Mouse (Mus musculus) embryo, embryonic 9.5 days (tissue): ENCODE results near the gene Polr2b.

Experiments used
- DNase-seq: peaks from one replicate; pipeline ENCODE4 v3.0.0-alpha.2; 2017; ENCODE audit errors: extremely low spot score

The Polr2b gene

DNA sequence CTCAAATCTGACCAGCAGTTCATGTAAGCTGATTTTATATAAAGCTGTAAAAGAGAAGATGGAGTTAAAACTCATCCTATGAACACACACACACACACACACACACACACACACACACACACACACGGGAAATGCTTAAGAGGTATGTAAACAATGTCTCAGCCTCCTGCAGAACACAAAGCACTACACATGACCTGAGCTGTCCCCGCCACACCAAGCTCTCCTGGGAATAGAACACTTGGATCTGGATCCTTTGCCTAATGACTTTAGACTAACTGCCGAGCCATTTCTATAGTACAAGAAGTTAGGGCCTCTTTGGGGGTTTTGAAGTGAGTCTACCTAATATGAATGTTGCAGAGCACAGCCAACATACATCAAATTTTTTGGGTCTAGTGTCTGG lies 52.2 kb downstream of the Polr2b start:
- DNase-seq = no peak

DNA sequence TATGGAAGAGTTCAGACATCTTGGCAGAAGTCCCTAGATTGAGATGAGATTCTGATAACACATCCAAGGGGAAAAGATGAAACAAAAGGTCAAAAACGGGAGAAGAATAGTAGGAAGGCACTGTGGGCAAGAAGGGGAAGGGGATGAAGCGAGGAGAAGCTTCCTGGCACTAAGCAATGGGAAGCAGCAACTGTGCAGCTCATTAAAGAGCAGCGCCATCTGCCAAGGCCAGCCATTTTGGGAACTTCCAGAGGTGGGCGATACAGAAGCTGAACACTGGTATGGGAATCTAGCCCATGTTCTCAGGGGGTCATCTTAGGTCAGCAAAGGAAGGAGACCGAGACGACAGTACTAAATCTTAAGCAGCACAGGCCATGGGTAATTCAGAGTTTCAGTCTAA lies 53.7 kb downstream of the Polr2b start:
- no peak for DNase-seq

DNA sequence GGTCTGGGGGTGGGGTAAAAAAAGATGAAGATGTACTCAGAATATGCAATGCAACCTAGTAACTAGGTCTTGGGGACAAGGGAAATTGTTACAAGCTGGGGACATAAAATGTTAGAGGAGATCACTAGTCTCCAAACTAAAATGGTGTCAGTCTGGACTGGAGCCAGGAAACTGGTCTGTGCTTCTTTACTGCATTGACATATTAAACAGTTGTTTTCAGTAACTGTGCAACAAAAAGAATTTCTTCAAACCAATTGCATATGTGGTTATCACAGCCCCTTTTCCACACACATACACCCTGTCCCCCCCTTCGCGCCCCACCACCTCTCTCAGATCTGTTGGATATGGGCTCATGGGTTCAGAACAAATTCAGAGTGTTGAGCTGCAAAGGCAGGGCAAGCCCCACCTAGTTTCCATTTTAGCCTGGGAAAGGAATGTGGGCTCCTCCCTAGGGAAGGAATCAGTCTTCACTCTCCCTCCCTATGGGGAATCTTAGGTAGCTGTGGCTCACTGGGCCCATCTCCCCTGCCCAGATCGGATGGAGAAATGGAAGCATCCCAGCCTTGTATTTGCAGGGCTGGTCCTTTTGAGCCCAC lies 54.6 kb downstream of the Polr2b start:
- no peak for DNase-seq

DNA sequence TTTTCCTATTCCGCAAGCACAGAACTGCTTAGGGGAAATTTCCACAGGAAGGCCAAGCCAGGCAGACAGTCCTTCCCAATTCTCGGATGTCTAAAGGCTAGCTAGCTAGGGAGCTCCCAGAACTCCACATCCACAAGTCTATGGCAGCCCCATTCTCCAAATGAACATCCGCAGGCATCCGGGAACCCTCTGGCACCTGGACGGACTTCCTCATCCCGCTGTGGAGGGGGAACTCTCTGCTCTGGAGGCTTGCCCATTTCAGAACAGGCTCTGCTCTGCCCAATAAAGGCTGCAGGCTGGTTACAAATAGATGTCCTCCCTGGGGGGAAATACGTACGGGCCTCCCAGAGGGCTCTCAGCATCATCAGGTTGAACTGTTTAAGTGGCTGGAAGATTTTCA lies 56.4 kb downstream of the Polr2b start:
- no peak for DNase-seq

DNA sequence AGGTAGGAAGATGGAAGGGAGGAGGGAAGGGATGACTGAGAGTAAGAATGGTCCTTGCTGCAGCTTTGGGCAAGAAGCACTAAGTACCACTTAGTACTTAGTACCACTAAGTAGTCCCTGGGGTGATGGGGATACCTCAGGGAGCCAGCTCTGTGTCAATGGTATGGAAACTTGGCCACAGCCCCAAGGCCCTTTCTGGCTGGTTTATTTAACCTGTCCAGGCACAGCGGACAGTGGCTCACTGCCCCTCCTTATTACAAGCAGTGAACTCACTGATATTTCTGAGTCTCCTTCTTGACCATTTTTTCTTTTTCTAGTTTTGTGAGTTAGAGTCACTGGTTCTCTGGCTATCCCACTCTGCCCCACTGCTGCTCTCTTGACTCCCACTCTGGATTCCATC lies 57.2 kb downstream of the Polr2b start:
- no peak for DNase-seq

DNA sequence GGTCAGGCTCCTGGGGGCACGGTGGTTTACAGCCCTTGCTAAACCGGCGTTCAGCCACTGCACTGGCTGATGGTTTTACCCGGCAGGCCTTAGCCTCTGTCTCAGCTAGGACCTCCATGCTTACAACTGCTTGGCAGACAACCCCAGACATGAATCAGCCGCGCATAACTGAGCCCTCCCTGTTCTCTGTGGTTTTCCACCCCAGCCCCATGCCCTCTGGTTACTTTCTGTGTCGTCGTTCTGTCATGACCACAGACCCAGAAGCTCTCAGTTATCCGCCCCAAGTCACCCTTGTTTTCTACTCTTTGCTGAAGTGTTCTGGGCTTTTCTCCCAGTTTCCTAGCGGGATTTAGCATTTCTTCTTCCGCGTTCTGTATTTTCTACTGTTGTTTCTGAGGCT lies 57.7 kb downstream of the Polr2b start:
- no peak for DNase-seq

DNA sequence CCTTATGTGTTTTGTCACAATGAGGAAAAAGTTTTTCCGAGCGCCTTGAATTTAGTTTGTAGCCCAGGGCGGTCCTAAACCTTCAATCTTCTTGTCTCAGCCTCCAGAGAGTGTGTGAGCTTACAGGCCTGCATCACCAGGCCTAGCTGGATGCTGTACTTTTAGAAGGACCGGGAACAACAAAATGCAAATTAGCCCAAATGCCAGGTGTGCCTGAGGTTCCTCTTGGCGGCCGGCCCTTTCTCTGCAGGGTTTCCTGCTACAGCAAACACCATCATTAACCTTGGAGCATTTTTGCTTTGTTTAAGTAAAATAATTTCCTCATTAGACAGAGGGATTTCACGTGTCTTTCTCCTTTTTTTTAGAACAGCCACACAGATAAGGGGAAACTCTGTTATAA lies 58.2 kb downstream of the Polr2b start:
- DNase-seq = no peak

DNA sequence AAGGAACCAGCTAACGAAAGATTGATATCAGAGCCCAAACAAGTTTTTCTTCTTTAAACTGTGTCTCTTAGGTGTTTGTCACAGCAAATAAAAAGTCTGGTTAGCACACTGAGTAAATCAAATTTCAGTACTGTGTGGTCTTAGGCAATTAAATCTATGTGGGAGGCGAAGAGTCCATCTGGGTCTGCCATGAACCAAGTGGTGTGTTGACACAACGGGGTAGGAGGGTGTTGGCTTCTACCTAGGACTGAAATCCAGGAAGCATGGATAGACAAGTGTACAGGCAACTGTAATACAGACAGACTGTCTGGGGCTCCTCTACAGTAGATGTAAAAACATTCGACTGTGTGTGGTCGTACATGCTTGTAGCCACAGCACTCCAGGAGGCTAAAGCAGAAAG lies 59.4 kb downstream of the Polr2b start:
- no peak for DNase-seq

DNA sequence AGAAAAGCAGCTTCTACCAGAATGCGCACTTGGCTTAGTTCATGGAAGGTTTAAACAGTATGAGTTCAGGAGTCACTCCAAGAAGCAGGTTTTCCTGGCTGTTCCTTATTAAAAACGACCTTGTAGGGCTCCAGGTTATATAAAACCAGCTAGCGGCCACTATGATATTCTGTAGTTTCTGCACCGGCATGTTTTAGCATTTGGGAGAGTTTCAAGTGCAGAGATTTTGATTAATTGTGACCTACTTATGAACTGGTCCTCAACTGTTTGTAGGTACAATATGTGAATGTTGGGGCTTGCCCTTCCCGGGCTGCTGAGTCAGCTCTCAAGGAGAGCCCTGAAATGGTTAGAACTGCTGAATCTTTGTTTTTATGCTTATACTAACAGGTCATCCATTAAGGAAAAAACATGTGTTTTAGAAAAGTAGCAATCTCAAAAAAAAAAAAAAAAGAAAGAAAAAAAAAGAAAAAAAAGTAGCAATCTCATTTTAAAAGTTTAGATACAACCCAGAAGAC lies 60.5 kb downstream of the Polr2b start:
- DNase-seq = no peak

DNA sequence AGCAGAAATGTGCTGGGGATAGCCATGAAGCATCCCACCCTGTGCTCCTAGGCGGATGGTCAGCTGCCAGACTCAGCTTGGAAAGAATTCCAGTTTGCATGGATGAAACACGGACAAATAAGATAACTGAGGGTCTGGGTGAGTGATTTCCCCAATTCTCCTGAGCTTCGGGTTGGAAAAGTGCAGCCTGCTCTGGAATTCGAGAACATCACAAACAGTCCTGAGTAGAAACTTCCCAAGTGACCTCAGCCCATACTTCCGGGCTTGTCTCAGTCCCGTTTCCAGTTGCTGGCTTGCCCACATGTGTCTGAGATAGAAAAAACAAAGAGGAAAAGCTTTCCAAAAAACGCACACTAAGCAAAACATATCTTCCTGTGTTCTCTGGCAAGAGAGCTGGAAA lies 62.3 kb downstream of the Polr2b start:
- no peak for DNase-seq

DNA sequence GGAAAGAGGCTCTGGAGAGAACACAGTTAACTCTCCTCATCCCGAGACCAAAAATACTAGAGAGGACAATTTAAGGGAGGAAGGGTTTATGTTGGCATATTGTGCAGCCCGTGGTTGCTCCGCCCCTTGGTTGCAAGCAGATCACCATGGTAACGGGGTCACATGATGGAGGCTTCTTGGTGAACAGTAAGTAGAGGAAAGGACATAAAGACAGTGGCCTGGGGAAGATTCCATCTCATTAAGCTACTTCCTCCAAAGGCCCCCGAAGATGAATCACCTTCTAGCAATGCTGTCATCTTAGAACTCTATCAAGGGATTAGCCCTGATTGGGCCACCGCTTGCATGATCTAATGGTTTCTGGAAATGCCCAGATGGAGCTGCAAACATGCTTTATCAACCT lies 62.8 kb downstream of the Polr2b start:
- no peak for DNase-seq

DNA sequence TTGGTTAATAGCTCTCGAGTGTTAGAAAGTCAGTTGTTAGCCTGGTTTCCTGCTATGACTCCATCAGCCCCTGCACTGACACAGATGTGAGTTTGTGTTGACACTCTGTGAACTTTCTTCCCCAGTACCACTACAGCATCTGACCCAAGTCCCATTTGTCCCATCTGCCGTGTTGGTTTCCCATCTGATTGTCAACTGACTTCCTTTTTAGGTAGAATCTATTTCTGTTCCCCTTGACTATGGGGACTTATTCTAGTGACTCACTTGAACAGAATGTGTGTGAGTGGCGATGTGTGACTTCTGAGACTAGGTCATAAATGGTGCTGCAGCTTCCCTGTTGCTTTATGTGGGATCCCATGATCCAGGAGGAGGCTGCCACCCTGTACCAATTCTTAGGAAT lies 65.0 kb downstream of the Polr2b start:
- no peak for DNase-seq

DNA sequence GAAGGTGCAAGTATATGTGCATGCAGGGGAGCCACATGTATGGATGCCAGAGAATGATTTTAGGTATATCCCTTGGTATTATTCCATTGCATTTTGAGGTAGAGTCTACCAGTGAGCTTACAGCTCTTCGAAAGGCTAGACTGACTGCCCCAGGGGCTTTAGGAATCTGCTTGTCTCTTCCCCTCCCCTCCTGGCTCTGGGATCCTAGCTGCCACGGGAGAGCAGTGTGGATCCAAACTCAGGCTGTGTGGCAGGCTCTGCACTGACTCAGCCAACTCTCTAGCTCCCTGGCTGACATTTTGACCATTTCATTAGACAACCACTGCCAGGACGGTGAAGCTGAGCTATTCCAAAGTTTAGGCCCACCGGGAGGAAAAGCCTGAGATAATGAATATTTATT lies 65.6 kb downstream of the Polr2b start:
- DNase-seq = no peak

DNA sequence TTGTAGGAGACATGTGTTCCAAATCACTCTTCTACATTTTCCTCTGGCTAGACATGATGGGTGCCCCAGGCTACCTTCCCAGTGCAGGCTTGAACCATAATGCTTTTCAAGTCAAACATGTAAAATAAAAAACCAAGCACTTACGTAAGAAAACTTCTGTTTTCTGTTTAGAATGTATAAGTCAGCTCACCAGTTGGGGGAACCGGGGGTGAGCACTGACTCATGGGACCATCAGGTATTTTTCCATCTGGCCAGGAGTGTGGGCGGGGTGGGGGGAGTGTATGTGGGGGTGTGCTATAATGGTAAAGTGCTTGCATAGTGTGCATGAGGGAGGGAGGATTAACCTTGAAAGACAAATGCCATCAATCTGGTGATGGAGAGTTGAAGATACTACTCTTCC lies 68.1 kb downstream of the Polr2b start:
- no peak for DNase-seq

DNA sequence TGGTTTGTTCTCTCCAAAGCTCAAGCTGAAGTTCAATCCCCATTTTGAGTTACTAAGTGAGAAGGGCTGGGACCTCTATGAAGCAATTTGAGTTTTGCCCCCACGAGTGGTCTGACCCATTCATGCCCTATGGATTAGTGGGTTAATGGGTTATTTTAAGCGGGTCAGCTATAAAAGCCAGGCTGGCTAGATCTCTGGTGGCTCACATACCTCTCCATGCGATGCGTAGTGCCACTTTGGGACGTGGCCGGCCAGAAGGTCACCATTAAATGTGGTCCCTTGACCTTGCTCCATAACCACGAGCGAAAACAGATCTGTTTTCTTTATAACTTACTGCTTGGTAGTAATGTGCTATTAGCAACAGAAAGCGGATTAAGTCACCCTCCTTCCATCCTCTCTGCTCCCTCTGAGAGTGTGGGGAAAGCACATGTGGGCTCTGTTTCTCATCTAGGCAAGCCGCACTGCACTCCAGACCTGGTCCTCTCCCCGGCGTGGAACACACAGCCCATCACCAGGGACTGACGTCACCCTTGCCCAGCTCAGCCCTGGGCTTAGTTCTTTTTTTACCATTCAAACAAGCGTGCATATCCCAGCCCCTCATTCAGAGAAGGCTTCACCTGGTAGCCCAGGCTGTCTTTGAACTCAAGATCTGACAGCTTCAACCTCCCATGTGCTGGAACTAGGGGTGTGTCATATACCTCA lies 69.6 kb downstream of the Polr2b start:
- DNase-seq = no peak

DNA sequence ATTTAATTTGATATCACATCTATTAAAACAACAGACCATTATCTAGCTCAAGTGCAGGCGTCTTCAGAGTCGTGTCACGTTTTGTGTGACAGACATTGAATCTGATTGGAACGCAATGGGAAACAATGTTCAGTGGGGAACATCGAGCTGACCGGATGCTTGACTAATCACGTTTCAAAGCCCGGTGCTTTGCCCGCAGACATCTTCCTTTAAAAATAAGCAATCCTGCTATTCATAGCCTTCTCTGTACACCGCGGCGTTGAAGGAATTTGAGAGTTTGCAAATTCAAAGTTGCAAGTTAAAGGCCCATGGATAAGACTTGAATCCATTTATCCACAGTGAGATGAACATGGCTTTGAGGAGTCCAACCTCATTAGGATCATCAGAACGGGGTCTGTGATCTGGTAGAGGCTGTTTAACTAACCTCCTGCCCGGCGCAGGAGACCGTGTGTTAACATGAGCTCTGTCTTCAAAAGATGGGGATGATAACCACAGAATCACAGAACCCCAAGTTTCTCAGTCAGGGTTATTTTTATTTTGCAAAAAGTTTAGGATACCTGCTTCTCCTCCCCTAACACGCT lies 70.5 kb downstream of the Polr2b start:
- no peak for DNase-seq

DNA sequence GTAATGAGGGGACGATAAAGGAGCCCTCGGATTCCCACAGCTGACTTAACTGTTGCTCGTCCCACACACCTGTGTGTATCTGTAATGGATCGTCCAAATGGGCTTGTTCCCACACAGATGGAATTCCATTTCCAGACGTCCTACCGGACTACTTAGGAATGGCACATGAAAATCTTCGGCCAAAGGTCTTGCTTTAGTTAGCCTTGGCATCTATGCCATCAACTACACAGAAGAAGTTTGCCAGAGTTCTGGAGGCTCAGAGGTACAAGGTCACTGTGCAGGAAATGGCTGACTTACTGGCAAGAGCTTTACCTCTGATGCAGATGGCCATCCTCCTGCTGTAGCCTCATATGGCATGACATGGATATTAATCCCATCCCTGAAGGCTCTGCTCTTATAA lies 71.3 kb downstream of the Polr2b start:
- no peak for DNase-seq

DNA sequence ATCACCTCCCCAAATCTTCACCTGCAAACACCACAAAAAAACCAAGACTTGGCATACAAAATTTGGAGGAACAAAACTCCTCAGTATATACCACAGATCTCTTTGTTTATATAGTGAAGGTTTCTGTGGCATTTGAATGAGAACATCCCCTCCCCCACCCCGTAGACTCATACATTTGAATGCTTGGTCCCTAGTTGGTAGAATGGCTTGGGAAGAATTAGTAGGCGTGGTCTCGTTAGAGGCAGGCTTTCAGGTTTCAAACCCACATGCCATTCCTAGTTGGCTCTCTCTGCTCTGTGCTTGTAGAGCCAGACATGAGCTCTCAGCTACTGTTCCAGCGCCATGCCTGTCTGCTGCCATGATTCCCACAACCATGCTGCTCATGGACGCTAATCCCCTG lies 71.7 kb downstream of the Polr2b start:
- DNase-seq = no peak

DNA sequence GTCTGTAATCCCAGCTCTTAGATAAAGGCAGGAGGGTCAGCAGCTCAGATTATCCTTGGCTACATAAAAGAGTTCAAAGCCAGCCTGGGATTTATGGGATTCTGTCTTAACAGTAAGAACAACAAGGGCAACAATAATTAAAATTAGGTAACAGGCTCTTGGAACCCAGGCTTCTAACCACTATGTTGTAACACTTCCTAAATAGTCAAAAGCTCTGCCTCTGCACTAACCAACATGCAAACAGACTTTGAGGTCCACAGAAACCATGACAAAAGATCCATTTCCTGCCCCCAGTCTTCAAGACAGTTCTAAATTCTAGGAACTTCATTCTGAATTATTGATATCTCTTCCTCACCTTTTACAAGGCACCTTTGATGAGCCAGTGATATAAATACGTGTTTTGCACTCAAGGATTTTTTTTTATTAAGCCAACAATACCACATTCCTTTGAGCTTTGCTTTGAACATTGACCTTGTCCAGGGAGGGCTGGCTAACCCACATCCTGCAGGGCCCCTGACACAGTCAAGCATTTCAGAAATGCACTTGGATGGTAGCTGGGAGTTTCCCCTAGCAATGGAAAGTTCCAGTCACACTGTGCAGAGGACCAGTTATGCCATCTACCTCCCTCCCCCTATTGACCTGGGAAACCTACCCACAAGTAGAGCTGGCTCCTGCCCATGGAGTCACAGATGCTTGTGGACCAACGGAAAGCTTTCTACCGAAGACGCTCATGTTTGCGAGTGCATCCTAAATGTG lies 74.0 kb downstream of the Polr2b start:
- DNase-seq = no peak

DNA sequence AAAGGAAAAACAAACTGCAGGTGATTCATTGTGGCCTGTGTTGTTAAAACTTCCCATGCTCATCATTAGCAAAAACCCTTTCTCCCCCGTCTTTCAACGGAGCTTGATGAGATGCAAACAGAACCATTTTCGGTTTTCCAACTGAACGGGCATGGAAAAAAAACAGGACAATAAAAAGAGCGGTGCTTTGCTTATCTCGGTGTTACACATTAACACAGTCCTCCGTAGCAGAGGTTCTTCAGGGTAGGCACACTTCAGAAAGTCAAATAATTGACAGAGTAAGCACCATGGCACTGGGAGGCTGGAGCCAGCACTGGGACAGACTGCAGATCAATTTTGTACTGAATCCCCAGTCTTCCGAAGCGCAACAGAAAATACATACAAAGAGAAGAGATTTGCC lies 74.8 kb downstream of the Polr2b start:
- no peak for DNase-seq

DNA sequence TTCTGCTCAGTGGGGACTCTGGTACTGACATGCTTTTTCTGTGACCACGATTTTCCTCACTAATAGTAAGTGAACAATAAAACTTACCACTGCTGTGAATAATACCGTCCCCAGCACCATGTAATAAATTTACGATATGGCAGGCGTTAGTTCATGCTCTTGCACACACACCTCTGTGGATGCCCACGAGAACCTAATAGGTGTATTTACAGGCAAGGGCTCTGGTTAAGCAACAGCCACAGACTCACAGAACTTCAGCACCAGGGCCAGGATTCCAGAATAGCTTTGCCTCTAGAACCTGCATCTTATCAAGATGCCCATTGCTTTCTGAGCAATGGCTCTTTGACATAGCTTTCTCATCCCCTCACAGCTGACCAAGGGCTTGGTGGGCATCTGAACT lies 75.3 kb downstream of the Polr2b start:
- DNase-seq = no peak

DNA sequence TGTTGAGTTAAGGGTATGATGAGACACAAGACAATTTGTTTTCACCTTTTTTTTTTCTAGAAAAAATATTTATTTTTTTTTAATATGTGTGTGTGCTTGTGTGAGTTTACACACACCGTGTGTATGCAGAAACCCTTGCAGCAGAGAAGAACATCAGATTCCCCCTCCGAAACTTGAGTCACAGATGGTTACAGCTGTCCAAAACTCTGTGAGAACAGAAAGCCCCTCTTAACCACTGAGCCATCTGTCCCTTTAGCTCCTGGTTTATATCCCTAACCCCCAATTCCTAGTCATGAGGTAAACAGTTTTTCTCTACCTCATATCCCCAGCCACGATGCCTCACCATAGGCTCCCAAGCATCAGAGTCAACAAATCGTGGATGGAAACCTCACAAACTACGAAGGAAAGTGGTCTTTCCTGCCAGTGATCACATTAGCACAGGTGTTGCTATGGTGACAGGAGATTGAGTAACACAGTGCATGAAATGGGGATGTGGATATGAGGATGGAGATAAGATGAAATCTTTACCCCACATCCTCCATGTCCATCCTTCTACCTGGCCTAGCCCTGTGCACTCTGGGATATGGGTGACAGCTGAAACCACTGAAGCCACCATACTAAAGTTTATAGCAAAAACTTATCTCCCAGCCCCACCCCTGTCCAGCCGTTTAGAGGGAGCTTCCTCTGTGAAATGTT lies 76.1 kb downstream of the Polr2b start:
- no peak for DNase-seq
